Mouse (Mus musculus): ENCODE results near the gene Pip5kl1.

The Pip5kl1 gene

DNA sequence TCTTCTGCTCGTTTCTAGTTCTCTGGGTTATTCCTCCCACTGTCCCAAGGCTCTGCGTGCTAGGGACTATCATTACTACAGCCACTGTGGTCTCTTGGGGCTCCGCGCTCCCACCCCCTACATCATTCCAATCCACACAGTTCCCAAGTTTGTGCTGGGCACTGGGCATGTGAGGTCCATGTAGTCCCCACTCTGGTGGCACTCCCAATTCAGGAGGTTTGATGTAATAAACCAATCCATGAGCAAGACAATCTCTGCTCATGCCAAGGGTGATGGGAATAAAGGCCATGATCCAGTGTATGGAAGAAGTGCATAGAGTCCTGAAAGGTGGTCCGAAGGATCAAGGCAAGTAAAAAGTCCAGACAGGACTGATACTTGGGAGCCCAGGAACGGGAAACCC lies at the start of gene Pip5kl1:
Gene Pip5kl1, plus strand, starts transcription at position 301 of the 400 bp plus-strand sequence.
- ATAC-seq (ENCODE audit: insufficient number of reproducible peaks, low FRiP score, low TSS enrichment) = no peak

DNA sequence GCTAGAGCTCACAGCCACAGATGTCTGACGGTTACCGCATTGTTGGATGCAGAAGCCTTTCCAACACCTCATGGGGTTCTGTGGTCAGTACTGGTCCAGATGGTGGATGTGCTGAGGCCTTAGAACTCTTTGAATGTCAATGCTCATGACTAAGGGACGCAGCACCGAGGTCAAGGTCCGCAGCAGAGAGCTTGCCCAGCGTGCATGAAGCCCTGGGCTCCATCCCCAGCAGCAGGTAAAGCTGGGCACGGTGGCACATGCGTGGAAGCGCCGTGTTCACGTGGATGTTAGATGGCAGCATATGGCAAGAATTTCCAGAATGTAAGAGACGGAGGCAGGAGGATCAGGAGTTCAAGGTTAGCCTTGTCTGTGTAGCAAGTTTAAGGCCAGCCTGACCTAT lies 48.8 kb upstream of the Pip5kl1 start:
- no peak for ATAC-seq (ENCODE audit: insufficient number of reproducible peaks, low FRiP score, low TSS enrichment)

DNA sequence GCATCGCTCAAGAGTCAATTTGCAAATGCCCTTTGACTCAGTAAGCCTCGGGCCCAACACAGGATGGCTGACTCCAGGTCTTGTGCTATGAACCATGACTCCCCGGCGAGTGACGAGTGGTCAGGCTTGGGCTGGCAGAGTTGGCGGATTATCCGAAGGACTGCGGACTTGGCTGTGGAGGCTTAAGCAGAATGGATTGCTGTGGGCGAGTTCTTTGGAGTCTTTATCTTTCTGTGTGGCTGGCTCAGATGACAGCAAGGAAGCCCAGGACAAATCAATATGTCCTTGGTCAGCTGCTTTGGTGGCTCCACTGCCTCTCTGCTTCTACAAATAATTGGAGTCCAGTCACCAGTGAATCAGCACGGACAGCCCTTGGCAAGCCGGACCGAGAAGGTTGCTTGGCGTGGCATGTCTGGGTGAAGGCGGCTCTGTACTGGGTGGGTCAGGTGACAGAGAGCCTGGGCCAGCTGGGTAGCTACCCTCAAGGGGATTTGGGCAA lies 47.1 kb upstream of the Pip5kl1 start:
- no peak for ATAC-seq (ENCODE audit: insufficient number of reproducible peaks, low FRiP score, low TSS enrichment)

DNA sequence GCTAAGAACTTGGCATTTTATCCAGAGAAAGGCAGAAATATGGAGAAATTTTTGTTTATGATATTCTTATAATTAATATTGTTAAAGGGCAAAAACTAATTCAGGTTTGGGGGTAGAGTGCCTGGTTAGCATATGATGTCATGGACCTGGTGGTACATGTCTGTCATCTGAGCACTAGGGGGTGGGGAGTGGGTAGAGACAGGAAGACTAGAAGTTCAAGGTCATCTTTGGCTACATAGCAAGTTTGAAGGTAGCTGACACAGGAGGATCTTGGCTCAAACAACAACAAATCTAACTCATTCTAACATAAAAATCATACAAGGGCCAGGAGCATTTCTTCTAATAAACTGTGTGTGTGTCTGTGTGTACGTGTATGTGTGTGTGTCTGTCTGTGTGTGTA lies 46.3 kb upstream of the Pip5kl1 start:
- no peak for ATAC-seq (ENCODE audit: insufficient number of reproducible peaks, low FRiP score, low TSS enrichment)

DNA sequence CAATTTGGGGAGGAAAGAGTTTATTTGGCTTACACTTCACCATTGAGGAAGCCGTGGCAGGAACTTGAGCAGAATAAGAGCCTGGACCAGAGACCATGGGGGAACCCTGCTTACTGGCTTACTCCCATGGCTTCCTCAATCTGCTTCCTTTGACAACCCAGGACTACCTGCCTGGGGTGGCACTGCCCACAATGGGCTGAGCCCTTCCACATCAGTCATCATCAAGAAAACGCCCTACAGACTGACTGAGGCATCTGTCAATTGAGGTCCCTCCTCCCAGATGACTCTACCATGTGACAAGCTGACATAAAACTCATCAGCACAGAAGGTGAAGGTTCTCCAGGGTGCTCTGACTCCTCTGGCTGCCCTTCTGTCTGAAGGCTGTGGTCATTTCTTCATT lies 44.1 kb upstream of the Pip5kl1 start:
- no peak for ATAC-seq (ENCODE audit: insufficient number of reproducible peaks, low FRiP score, low TSS enrichment)

DNA sequence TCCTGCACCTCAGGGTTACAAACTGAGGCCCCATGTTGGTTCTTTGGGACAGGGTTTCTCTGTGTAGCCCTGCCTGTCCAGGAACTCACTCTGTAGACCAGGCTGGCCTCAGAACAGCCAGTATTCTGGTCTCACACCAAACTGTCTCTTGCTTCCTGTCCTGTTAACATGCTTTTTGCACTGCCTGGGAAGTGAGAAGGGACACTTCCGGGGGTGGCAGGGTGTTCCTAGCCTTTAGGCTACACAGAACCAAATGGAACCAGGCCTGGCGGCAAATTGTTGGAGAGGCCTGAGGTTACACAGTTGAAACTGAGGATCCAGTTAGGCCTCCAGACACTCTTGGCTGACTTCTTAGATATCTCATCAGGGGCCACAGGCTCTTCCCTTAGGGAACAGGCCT lies 41.4 kb upstream of the Pip5kl1 start:
- no peak for ATAC-seq (ENCODE audit: insufficient number of reproducible peaks, low FRiP score, low TSS enrichment)

DNA sequence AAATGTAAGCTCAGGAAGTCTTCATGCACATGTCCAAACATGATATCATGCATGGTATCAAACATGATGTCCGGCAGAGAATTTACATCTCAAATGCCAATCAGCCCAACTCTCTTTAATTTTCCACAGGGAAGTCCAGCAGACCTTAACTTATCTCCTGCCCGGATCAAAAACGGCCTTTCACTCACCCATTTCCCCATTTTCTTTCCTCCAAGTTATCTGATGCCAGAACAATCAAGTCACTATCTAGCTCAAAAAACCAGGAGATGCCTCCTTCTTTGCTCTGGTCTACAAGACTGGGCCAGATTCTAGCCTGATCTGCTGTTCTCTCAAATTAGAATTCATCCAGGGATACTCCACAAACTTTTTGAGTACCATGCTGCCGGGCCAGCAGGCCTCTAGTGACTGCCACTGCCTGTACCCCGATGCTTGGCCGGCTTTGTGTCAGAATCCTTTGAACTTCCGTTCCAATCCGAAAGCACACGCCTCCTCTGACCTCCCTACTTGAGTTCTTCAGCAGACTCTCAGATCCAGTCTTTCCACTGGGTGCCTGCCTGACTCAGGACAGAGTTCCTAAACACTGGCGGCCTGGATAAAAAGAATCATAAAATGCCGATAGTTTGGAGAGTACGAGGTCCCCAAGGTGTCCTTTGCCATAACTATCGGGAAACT lies 40.4 kb upstream of the Pip5kl1 start:
- ATAC-seq (ENCODE audit: insufficient number of reproducible peaks, low FRiP score, low TSS enrichment) = no peak

DNA sequence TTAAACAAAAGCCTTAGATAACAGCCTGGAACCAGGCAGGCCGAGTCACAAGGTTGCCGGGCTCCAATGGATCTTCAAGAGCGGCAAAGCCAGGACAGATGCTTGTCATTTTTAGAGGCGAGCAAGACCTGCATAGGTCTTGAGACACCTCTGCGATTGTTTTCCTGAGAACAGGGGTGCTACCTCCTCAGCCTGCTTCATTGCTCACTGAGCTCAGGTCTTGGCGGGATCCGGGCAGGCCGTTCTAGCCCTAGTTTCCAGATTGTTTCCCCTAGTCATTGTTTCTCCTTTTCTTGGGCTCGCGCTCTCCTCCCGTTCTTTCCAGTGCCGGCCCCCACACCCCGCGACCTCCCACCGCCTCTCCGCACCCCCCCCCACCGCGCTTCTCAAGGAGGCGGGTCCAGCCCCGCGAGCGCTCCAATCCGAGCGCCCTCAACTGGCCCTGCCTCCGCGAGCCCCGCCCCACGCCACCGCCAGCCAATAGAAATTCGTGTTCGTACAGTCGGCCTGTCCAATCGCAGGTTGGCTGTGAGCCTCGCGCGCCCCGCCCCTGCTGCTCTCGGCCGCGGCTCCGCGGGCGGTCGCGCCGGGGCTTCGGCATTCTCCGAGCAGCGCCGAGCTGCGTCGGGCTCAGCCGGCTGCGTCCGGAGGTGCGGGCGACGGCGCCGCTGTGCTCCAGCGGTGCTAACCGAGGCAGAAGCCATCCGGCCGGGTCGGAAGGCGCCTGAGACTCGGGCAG lies 39.7 kb upstream of the Pip5kl1 start, which contains the start of gene Fam102a:
Gene Fam102a, plus strand, starts transcription at position 600 of the 739 bp plus-strand sequence.
- peak; percentile 88 for ATAC-seq (ENCODE audit: insufficient number of reproducible peaks, low FRiP score, low TSS enrichment)

DNA sequence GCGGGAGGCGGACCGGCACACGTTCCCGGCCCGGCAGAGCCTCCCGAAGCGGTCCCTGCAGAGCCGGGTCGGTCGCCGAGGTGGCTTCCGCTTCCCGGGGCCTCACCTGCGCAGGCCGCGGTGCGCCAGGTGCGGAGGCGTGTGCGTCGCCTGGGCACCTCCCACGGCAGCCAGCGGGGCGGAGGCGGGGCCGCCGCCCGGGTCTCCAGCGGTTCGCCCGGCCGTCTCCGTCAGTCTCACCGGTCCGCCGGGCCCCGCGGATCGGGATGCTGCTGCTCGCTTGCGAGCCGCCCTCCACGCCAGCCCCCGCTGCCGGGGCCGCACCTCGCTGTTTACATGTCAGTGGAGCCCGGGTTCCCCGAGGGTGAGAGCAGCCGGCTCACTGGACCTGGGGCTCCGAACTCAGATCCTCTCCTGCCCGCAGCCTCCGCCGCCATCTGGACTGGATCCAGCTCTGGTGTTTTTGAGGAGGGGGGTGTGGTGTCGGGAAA lies 39.1 kb upstream of the Pip5kl1 start:
- ATAC-seq (ENCODE audit: insufficient number of reproducible peaks, low FRiP score, low TSS enrichment) = peak; percentile 36; the same call in 1 of the 2 replicates

DNA sequence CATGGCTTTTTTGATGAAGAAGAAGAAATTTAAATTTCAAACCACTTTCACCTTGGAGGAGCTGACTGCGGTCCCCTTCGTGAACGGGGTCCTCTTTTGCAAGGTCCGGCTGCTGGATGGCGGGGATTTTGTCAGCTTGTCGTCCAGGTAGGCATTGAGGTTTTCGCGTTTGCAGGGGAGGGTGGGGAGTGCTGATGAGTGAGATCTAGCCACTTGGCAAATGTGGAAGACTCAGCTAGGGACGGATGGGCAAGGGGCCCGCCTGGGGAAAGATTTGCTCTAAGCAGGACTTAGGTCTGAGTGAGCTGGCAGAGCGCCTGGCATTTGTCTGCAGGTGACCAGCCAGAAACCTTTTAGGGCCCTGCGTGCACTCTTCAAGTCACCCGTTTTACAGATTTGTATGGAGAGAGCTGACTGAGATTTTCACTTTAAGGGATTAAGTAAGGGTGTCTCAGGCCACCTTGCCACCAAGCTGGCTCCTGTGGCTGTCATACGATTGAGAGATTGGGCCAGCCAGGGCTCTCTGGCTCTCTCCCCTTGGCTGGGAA lies 38.4 kb upstream of the Pip5kl1 start:
- no peak for ATAC-seq (ENCODE audit: insufficient number of reproducible peaks, low FRiP score, low TSS enrichment)

DNA sequence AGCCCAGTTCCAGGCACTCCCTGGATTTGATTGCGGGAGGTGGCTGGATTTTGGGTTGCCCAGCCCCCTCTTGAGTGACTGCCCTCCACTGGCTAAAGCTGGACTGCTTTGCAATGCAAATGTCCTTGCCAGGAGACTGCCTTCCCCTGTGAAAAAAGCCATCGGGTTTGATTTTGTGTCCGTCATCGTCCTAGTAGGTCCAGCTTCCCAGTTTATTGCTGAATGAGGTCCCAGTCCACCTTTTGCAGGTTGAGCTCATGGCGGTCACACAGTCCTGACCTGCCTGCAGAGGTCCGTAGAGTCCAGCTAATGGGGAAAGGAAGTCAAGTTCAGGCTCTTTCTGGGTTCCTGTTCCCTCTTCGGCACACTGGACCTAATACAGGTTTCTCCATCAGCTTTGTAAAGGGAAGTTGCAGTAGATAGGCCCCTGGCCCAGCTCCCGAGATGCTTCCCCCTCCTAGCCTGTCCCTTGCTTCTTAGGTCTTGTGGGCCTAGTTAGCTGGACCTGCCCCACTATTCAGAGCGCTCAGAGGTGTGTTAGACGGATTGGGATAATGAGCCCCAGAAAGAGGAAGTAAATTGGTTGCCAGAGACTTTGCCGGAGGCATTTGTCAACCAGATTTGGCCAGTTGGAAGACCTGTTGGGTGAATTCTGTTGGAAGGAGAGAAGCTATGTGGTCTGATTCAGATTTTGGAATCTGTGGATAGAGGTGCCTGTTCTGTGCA lies 37.8 kb upstream of the Pip5kl1 start:
- ATAC-seq (ENCODE audit: insufficient number of reproducible peaks, low FRiP score, low TSS enrichment) = no peak

DNA sequence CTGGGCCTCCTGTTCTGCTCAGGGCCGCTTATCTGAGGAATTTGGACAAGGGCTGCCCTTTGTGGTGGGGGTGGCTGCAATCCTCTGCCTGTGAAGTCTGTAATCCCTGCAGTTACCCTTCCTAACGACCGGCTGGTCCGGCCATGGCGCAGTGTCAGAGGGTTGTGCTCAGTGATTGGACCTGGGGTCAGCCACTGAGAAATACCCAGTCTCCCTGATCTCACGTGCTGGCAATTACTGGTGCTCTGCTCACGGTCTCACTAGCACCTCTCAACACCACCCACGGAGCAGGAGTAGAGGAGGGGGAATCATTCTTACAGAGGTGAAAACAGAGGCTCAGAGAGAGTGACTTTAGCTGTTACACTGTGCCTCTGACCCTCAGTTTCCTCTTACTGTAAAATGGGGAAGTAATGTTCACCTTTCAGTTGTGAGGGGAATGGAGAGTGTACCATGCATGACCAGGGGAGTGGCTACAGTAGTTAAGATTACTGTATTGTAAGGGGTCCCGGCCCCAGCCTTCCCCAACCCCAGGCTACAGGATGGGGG lies 37.2 kb upstream of the Pip5kl1 start:
- ATAC-seq (ENCODE audit: insufficient number of reproducible peaks, low FRiP score, low TSS enrichment) = no peak

DNA sequence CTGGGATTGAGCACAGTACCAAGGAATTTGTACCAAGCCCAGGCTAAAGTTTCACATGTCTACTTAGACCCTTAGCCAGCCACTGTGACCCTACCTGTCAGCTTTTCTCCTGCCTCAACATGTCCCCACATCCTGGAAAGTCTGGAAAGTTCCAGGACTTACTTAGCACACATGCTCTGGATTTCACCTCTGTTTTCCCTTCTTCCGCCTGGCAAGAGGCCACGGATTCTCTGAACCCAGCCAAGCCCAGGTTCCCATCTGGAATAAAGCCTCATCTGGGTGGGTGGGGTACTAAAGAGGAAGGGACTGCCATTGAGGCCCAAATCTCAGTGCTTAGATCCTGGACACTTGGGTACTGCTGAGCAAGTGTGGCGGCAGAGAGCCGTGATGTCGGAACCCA lies 36.7 kb upstream of the Pip5kl1 start:
- no peak for ATAC-seq (ENCODE audit: insufficient number of reproducible peaks, low FRiP score, low TSS enrichment)

DNA sequence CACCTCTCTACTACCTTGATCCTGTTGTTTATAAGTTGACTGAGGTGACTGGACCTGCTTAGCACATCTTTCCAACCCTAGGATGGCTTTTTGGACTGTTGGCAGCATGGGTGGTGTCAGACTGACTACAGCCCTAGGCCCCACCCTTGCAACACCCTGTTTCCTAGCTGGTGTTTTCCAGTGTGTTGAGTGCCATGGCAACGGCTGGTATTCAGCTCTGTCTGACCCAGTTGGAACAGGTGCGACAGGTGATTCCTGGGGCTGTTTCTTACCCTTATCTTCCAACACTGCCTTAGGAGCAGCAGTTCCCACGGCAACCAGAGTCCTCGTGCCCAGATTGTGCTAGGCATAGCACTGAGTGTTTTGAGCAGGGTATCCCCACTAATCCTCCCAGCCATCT lies 36.1 kb upstream of the Pip5kl1 start:
- no peak for ATAC-seq (ENCODE audit: insufficient number of reproducible peaks, low FRiP score, low TSS enrichment)

DNA sequence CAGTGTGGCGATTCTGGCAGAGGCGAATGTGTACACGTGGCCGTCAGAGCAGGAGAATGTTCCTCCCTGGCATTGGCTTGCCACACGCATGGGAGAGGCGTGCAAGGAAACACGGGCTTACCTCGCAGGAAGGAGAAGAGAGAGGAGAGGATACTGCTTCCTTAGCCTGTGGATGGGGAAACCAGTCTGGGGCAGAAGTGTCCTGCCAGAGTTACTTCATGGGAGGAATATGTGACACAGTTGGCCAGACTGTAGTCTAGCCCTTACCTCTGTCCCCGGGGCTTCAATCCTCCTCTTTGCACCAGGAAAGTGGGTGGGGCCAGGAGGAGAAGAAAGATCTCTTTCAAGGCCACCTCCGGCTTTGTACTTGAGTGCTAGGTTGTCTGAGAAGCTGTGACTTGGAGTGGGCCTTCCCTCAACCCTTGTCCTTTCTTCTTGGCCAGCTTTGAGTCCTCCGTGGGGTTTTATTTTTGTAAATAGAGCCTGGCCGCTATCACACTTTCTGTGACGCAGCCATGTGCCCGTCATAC lies 35.1 kb upstream of the Pip5kl1 start:
- ATAC-seq (ENCODE audit: insufficient number of reproducible peaks, low FRiP score, low TSS enrichment) = no peak

DNA sequence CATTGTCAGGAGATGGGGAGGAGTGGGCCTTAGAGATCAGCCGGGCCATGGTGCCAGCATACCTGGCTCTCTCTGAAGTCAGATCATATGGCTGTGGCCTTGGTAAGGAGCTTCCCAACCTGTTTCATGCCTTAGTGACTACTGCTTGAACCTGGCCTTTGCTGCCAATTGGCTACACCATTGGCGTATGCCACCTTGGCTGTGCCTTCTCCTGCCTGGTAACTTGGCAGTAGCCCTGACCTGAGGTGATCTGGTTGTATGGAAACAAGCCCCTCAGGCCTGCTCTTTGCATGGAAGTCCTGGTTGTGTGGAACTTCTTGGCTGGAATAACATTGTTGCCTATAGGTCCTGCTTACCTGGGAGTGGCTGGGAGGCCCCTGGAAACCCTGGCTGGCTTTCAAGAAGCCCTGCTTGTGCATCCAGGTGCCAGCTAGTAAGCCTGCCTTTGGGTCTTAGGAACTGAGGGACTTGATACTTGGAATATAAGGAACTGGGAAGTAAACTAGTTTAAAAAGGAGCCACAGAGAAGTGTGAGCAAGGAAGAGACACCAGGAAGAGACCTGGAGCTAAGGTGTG lies 33.2 kb upstream of the Pip5kl1 start:
- peak; percentile 60 for ATAC-seq (ENCODE audit: insufficient number of reproducible peaks, low FRiP score, low TSS enrichment)

DNA sequence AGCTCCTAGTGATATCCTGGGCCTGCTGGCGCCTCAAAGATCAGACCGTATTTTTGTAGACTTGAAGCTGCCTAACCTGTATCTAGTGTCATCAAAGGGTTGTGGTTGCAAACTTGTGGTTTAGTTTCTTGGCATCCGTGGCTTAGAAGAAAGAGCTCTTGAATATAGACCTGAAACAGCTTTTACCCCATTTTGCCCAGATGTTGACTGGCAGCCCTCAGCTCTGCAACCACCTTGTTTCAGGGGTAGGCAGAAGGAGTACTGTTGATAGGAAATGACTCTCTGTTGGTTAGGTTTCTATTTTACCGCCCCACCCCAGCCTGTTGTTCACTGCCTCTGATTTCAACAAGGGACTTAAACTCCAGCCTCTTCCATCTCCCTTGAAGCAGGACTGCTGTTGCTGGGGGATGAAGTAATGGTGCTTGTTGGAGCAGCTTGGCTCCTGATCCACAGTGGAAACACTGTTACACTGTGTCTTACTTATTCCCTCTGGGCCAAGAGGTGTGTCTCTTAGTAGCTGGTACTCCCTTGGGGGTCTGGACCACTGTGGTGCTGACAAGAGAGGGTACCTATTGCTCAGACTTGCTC lies 32.5 kb upstream of the Pip5kl1 start:
- ATAC-seq (ENCODE audit: insufficient number of reproducible peaks, low FRiP score, low TSS enrichment) = no peak

DNA sequence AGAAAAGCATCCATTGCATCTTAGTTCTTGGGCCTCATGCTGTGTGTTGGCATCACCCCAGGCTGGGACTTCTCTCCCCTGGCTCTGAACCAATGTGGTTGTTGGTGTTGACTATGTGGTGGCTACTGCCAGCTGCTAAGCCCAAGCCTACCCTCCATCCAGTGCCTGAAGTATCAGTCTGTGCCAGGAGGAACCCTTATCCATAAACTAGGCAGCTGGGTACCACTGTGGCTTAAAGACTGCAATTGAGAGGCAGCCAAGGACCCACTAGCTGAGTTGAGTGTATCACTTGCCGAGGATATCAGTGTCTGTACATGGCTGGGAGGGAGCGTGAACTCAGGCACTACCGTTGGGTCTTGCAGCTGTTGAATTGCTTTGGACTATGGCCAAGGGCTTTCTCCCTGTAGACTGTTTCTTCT lies 31.6 kb upstream of the Pip5kl1 start:
- ATAC-seq (ENCODE audit: insufficient number of reproducible peaks, low FRiP score, low TSS enrichment) = no peak

DNA sequence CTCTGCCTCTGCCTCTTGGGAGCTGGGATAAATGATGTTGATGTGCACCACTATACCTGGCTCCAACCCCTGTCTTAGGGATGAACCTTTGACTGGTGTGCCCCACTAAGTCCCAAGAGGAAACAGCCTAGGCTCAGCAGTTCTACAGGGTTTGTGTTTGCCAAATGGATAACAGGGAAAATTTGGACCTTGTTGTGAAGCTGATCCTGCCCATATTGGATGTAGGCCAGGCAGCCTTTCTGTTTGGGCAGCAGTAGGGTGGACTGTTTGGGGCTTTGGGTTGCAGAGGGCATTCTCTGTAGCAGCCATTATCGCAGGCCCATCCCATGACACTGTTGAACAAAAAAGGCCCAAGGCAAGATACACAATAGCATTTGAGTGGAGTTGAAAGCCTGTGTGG lies 27.6 kb upstream of the Pip5kl1 start:
- ATAC-seq (ENCODE audit: insufficient number of reproducible peaks, low FRiP score, low TSS enrichment) = no peak
